Mouse (Mus musculus): Measurements from ENCODE around the gene Myof.

The Myof gene

DNA sequence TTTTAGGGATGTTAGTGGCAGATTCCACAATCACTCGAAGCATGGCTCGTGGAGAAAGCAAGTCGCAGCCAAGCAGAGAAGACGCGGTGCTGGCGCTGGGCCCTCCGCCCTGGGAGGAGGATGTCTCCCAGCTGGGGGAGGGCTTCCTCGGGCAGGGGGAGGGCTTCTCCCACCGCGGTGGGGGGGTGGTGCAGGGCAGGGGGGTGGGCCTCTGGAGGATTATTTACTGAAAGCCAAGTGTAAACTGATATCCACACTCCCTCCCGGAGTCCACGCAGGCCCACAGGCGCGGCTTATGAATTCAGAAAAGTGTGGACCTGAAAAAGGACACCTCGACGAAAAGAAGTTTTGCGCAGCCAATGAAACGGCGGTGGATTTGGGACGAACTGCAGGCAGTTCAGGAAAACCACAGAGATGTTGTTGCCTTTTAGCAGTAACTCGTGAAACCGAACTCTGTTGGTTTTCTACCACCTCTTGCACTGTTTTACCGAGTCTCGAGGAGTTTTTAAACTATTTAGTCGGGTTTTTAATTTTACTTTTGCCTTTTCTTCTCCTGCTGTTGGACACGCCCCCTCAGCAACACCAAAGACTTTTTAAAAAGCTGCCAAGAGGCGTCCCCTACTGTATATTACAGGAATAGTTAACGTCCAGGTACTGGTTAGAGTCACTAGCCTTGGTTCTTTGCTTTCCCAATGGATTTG, at the start of gene Myof:
Gene Myof, minus strand, starts transcription at position 297 of the 701 bp plus-strand sequence.
- ATAC-seq (ENCODE audit: low TSS enrichment) = peak; percentile 52; the same call in 1 of the 2 replicates

DNA sequence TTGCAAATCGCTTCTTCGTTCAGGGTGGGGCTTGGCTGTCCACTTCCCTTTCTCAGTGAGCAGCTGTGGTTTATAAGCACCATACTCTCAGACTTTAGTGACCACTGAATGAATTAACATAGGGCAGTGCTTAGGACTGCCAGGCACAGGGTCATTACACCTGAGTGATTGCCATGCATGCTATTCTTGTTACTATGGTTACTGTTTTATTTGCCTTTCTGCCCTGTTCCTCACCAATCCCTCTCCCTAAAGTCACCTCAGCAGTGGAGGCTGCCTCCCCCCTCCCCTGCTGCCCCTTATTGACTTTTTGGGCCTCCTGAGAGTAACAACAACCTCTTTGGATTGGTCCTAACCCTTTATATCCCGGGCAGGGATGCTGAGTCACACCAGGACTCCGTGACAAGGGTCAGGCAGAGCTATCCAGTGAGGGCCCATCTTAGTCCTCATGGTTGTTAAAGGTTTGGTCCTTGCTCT, 48.2 kb upstream of the Myof start:
- no peak for ATAC-seq (ENCODE audit: low TSS enrichment)

DNA sequence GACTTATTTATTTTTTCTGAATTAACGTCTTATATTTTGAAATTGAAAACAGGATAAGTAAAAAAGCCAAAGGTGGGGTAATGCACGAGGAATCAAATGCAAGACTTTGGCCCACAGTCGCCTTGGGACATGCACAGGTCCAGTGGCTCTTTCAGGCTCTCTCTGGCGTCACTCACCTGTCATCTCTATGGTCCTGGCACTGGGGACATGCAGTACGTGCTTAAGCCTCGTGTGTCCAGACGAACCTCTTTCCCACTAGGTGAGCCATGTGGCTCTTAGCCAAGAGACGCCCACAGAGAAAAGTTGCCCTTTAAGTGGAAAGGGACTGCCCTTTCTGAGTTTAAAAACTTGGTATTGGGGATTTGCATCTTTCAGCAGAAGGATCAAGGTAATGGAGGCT, 46.0 kb upstream of the Myof start:
- ATAC-seq (ENCODE audit: low TSS enrichment) = no peak

DNA sequence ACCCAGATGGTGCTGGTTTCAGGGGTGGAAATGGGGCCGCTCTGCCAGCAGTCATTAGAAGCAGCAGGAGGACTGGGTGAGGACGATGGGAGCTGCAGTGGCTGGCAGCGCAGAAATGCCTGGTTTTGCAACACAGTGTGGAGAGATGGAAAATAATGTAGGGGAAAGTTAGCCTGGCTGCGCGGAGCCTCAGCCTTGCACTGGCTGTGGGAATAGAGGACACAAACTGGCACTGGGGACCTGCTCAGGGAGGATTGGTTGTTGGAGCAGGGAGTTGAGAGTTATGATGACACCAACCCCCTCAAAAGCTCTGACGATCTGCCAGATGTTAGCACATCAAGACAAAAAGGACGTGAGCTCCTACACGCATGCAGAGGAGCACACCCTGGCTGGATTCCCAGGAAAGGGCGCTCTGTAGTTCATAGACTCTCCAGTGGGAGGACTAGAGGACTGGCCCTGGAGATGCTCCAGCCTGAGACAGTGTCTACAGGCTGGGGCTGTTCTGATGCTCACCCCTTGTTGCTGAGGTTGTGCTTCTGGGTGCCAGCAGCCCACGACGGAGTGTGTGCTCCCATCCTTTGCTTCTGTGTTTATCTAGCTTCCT, 43.7 kb upstream of the Myof start:
- peak; percentile 90 for ATAC-seq (ENCODE audit: low TSS enrichment)

DNA sequence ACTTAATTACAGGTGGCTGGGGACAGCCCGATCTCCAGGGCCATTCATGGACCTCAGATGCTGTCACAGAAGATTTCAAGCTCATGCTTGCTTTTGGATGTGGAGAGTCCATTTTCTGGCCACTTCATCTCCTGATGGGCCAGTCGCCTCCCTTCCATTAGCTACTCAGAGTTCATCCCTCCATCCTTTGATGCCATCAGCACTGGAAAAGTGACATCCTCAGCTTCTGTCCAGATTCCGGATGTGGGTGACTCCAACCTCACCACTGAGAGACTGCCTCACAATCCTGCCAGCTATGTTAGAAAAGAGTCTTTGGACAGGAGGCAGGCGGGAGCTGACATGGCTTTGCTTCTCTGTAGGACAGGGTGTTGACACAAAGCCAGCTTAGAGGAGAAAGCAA, 42.5 kb upstream of the Myof start:
- no peak for ATAC-seq (ENCODE audit: low TSS enrichment)

DNA sequence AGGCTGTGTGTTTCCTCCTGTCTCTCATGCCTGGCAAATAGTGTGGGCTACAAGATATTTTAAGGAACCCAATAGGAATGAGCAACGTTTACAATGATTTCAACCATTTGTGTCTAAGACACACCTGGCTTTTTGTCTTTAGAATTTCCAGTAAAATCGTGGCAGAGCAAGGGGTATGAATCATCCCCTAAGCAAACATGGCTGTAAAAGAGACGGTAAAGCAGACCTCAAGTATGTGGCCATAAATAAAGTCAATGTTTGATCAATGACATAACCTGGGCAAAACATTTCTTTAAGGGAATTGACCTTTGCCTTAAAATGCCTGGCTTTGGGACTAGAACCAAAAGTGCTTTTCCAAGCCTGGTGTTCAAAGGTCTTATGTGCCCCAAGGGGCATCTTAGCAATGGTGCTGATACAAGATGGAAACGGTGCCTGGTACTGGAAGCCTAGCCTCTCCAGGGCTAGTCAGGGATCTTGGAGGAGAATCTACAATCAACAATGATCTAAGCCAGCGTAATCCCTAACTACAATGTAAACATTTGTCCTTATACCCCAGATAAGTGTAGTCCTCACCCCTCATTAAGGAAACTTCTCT, 39.7 kb upstream of the Myof start:
- no peak for ATAC-seq (ENCODE audit: low TSS enrichment)

DNA sequence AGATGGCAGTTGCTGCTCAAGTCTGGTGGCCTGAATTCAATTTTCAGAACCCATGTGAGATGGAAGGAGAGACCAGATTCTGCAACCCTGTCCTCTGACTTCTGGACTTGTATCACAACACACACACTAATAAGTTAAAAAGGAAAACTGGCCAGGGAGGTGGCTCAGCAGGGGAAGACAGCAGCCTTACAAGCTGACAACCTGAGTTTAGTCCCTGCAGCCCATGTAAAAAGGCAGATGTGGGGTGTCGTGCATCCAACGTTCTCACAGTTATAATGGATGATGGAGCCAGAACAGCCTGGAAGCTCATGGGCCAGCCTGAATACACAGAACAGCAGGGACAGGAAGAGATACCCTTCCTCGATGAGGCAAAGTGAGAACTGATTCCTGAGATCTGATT, 38.0 kb upstream of the Myof start:
- ATAC-seq (ENCODE audit: low TSS enrichment) = no peak

DNA sequence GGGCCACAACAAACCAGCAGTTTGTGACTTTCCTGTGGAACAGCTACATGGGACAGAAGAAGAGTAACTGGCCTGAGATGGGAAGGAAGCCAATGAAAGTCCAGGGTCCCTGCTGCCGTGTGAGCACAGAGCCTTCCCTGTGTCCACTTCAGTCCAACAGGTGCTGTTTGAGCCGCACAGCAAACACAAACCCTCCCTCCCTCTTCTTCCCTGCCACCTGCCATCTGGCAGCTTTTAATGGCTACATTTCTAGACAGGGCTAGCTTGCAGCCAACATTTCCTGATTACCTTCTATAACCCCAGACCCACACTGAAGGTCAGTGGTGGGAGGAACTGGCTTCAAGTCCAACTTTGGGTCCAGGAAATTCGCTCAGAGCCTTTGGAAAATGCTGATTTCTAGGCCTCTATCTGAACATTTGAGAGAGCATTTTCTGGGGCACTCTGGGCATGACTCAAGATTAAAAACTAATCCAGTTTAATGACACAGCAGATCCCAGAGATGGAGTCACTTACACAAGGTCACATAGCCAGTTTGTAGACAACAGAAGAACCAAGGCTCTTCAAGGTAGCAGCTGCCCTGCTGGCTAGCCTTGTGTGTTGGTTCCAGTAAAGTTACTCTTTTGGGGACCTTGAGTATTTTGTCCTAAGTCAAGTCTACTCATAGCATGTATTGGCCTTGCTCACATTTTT, 34.6 kb upstream of the Myof start:
- no peak for ATAC-seq (ENCODE audit: low TSS enrichment)

DNA sequence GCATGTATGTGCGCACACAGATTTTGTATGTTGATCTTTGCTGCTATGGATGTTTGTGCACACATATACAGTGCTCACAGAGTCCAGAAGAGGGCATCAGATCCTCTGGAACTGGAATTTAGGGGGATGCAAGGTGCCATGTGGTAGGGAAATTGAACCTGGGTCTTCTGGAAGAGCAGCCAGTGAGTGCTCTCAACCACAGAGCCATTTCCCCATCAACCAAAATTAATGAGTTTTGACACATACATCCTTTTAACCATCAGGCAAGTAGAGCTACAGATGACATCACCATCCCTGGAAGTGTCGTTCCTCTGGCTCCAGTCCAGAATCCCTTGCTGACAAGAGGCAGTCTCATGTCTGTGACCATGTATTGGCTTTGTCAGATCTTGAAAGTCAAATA, 32.9 kb upstream of the Myof start:
- ATAC-seq (ENCODE audit: low TSS enrichment) = no peak

DNA sequence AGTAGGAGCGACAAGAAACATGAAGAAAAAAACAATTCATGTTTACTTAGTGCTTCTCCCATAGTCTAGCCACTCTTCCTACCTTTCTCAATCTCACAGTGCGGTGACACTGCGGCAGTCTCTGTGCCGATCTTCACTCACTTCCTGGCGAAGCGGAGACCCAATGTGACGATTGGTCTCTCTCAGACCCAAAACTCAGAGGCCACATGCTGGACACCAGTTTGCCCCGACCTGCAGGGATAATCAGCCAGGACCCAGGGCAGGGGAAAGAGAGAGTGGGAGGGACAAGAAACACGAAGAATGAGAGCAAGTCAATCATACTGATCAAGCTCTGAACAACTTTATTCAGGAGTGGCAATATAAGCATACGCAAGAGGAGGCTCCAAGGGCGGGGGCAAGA, 31.7 kb upstream of the Myof start:
- no peak for ATAC-seq (ENCODE audit: low TSS enrichment)

DNA sequence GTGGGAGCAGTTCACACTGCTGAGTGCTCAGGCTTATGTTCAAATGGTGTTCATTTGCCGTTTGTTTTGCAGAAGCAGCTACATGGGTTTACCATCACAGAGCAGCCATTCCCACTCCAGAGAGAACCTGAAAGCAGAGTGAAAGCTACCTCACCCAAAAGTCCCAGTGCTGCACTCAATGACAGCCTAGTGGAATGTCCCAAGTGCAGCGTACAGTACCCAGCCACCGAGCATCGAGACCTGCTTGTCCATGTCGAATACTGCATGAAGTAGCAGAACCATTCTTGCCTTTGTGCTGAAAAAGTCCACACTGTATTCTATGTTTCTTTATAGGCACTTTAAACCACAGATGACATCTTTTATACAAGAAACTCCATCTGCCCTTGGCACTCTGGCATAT, 29.8 kb upstream of the Myof start:
- ATAC-seq (ENCODE audit: low TSS enrichment) = no peak

DNA sequence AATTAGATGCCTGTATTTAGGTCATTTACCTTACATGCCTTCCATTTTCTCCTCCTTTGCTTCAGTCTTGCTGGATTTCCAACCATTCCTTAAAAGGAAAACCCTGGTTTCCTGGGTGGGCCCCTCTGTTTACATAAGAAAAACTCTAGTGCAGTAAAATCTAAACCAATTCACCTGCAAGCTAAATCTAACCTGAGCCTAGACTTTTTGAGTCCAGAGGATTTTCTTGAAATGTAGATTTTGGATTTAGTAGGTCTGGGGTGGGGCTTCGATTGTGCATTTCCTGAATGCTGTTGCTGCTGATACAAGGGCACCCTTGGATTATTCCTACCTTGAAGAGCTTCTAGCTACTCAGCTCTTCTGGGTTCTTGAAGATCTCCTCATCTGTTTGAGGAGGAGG, 20.7 kb upstream of the Myof start:
- ATAC-seq (ENCODE audit: low TSS enrichment) = no peak

DNA sequence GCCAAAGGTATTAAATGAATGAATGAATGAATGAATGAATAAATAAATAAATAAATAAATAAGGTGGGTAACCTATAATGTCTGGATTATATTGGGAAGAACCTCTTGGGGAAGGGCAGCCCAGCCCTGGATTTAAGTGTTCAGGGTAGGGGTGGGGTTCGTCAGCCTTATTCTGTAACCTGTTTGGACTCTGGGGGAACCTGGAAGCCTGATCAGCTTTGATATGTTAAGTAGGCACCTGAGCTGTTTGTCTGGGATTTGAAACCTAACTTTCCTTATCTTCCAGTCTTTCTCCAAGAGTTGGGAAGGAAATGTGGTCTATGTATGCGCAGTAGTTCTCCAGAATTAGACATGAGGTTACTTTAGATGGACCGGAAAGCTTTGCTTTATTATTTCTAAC, 19.8 kb upstream of the Myof start:
- ATAC-seq (ENCODE audit: low TSS enrichment) = no peak

DNA sequence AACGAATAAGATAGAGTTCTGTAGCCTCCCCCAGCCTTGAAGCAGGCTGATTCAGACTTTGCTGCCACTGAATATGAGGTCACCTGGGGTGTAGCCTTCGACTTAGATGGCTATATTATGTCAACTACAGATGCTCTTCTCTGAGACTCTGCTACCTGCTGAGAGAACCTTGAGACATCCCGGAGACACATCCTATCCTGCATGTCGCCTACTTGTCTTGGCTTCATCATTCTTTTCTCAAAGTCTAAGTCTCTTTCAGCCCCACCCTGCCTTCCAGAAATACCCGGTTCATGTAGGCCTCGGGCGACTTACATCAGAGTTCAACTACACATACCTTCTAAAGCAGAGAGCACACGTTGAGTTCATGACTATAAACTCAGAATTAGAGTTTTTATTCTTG, 13.6 kb upstream of the Myof start:
- ATAC-seq (ENCODE audit: low TSS enrichment) = no peak

DNA sequence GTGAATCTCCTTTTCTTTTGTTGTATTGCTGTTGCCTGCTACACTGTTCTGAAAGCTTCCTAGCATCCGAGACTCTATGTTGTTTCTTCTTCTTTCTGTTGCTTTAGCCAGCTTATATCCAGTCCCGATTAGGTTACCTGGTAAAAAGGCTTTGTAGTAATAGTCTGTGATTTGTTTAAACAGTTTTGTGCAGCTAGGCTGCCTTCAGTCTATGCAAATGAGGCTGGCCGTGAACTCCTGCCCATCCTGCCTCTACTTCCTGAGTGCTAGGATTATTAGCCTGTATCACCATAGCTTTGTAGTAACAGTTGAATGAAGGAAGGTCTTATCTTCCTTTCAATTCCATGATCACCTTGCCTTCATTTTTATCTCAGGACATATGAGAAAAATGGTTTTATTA, 12.9 kb upstream of the Myof start:
- ATAC-seq (ENCODE audit: low TSS enrichment) = no peak

DNA sequence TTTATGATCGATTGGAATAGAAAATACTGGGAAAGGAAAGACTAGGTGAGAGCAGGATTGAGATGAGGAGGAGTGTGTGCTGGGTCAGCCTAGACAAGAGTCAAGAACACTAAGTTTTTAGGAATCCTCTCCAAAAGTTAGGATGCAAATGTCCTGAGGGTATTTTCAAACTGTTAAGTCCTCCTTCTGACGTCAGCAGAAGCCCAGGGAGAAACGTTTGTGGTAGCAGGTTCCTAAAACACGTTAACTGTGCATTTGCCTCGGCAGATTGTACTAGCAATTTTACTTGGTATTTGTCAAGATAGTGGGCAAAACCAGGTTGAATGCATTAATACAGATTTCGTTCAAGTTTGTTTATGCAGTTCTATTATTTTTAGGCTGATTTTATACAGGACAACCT, 12.4 kb upstream of the Myof start:
- no peak for ATAC-seq (ENCODE audit: low TSS enrichment)

DNA sequence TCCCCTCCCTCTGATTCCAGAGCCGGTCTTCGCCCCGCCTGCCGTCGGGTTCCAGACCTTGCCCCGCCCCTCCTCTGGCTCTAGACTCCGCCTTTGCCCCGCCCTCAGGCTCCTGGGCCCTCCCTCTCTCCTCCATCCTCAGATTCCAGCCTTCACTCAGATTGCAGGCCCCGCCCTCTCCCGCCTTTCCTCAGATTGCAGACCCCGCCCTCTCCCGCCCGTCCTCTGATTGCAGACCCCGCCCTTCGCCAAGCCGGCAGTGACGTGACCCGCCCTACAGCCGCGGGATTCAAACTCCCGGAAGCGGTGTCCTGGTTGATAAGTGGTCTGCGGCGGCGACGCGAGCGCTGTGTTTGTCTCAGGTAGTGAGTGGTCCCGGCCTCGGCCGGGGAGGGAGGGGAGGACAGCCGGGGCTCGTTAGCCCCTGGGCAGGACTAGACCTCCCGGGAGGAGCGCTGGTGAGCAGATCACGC, 11.4 kb upstream of the Myof start, which contains the start of gene Cep55:
Gene Cep55, plus strand, starts transcription at position 292 of the 473 bp plus-strand sequence.
- ATAC-seq (ENCODE audit: low TSS enrichment) = peak; percentile 95

DNA sequence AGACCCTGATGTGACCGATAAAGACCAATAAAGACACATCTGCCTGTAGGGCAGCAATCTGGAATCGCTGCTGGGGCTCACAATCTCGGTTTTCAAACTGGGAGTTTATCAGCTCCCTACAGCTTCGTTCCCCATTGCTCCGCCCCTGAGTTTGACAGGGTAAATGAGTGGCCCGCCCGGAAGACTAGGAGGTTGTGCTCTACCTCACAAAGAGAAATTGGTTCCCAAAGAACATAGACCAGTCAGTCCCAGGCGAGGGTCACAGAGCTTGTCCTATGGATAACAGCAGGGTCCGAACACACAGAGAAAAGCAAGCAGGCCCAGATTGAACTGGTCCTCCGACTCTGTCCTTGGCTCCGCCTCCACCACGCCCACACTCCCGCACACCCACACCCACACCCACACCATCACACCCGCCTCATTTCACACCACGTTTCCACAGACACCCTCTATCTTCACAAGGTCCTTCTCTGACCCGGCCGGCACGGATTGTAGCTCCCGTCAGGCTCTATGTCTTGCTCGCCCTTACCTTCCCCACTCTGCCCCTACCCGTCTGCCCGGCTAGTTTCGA, 10.9 kb upstream of the Myof start:
- peak; percentile 67 for ATAC-seq (ENCODE audit: low TSS enrichment)

DNA sequence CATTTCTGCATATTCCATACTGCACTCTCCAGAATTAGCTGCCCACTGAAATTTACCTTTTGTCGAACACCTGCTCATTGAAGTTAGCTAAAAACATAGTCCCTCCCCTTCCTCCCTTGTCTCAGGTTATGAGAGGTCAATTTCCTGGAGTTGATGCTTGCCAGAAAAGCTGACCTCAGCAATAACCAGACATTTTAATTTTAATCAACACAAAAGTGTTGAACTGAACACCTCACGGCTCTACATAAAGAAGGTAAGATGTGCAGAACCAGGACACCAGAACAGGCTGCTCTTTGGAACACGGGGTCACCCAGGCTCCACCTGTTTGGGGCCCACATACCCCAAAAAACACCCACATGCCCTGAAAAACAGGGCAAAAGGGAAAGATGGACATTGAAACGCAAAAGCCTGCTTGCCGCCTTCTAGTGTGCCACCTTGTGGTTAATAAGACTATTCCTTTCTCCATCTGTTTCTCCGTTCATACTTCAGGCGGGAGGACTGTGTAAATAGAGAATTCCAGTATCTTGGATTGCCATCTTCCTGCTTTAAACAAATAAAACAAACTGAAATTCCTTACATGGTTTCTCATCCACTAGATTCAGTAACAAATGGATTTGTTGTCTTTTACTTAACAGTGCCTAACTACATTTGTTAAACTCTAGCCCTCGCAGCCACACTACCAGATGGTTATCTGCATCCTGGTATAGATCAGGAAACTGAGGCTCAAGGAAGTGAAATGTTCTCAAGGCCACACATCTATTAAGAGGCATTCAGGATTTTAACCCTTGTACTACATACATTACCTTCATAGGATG, 10.1 kb upstream of the Myof start:
- peak; percentile 60 for ATAC-seq (ENCODE audit: low TSS enrichment)

DNA sequence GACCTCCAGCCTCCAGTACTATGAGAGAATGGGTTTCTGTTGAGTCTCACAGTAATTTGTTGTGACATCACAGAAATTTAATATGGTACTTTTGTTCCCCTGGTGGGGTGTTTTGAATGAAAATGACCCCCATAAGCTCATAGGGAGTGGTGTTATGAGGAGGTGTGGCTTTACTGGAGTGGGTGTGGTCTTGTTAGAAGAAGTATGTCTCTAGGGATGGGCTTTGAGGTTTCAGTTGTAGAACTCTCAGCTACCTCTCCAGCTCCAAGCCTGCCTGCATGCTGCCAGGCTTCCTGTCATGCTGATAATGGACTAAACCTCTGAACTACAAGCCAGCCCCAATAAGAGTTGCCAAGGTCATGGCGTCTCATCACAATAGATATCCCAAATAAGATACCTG, 6.3 kb upstream of the Myof start:
- no peak for ATAC-seq (ENCODE audit: low TSS enrichment)

DNA sequence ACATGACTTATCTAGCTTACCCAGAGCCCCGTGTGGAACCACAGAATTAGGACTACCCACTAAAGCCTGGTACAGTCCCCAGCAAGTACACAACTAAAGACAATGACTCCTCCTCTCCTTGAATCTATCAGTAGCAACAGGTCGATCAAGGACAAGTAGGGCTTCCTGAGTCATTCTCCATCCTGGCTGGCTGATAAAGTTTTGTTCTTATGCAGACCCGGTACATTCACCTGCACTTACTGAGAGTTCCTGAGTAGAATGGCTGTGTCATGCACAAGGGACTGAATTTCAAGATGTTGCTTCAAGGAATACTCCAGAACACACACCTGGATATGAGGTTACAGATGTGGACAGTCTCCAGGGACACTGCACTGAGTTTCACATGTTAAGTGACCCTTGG, 1.8 kb upstream of the Myof start:
- ATAC-seq (ENCODE audit: low TSS enrichment) = no peak

All from frontal cortex, adult (tissue).